Mouse (Mus musculus): ENCODE data around the gene Fbxo5. TPM values are rescaled to one million over a fixed set of nuclear protein-coding genes. Genes with fewer than 3 reads are reported as not detected.

The Fbxo5 gene
- polyA plus RNA-seq, 1 experiment from 2014 or later, result 10.1 TPM

DNA sequence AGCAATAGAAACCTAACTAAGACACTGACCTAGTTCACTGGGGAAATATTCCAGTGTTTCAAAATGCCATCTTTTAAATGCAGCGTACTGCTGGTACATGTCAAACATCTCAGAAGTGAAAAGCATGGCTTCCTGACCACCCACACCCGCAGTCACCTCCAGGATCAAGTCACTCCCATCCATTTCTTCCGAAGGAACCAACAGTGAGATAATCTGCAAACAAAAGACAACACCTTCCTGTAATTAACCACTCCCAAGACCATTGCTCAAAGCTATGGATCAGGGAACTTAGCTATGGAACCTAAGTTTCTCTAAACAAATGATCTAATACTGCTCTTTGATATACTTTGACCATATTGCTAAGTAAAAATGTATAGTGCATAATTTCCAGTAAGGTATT, 13.4 kb upstream of the Fbxo5 start:
- no peaks in the 10 kb centered on the region for H3K9me3 ChIP-seq (replicated peaks; ENCODE audit: control insufficient read depth, low read length, poor library complexity, severe bottlenecking)
- H3K9ac ChIP-seq (ENCODE audit: low read depth, low read length), result no peak overlapping the region
- ATAC-seq, result no peak
- H3K36me3 ChIP-seq (ENCODE audit: control insufficient read depth, insufficient read depth, low read length), result peaks cover 25% of the 10 kb centered on the region
- H3K4me2 ChIP-seq (ENCODE audit: low read length), result no peak overlapping the region
- H3K4me3 ChIP-seq (ENCODE audit: low read depth, low read length), result no peak overlapping the region
- H3K27ac ChIP-seq (ENCODE audit: low read length), result no peak overlapping the region
- WGBS, result 96% methylated on average over 3 of the region's 3 CpGs
- no peaks in the 10 kb centered on the region for H3K27me3 ChIP-seq (ENCODE audit: control insufficient read depth, insufficient read depth, low read depth, low read length)
- peaks cover 14% of the 10 kb centered on the region for H3K4me1 ChIP-seq (ENCODE audit: control insufficient read depth, insufficient read depth, low read length)

DNA sequence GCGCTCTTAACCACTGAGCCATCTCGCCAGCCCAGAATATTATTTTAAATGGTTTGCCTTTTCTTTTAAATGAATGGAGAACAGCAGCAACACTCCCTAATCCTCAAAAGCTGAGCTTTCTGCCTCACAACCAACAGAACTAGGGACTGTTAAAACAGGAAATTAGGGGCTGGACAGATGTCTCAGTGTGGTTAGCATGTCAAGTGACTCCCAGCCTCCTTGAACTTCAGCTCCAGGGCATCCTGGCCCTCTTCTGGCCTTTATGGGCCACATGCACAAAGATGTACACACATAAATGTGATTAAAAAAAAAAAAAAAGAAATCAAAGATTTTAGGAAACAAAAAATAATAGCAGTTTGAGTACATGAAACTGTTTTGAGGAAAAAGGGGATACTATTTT, 10.6 kb upstream of the Fbxo5 start:
- no peaks in the 10 kb centered on the region for H3K27me3 ChIP-seq (ENCODE audit: control insufficient read depth, insufficient read depth, low read depth, low read length)
- H3K4me3 ChIP-seq (ENCODE audit: low read depth, low read length), result no peak overlapping the region
- no peak for ATAC-seq
- H3K9me3 ChIP-seq (replicated peaks; ENCODE audit: control insufficient read depth, low read length, poor library complexity, severe bottlenecking), result no peaks in the 10 kb centered on the region
- WGBS, result 98% methylated on average over 2 of the region's 2 CpGs
- H3K4me2 ChIP-seq (ENCODE audit: low read length), result no peak overlapping the region
- no peaks in the 10 kb centered on the region for H3K4me1 ChIP-seq (ENCODE audit: control insufficient read depth, insufficient read depth, low read length)
- no peak overlapping the region for H3K9ac ChIP-seq (ENCODE audit: low read depth, low read length)
- no peak overlapping the region for H3K27ac ChIP-seq (ENCODE audit: low read length)
- peaks cover 39% of the 10 kb centered on the region for H3K36me3 ChIP-seq (ENCODE audit: control insufficient read depth, insufficient read depth, low read length)

DNA sequence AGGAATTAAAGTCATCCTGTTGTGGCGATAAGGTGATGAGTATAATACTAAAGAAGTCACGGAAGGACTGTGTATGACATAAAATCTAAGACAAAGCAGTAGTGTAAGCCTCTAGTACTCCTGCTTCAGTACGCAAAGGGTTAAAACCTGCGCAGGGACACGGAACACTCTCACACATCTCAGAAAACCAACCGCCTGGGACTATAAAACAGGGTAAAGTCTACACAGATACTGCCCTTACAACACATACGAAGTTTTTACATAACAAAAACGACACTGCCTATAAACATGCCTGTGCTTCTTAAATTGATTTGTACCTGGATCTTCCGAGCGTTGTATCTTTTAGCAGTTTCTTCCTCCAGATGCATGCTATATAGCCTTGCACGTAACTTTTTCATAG, 8.3 kb upstream of the Fbxo5 start:
- WGBS, result 95% methylated on average over 11 of the region's 11 CpGs
- no peak for ATAC-seq

DNA sequence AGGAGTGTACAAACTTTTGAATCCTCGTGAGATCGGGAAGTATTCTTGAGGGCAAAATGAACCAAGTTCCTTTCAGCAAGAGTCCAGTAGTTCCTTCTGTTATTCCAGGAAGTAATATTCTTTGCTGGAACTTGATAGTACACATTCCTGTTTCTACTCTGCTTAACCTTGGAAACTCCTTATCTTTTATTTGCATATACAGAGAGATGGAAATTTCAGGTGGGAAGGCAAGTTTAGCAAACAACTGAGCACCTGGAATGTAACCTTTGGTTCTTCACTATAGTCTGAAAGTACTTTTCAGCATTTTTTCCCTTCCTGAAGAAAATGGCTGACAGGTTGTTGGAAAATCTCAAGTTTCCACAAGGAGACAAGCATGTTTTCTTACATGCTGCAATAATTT, 2.3 kb upstream of the Fbxo5 start:
- Histone ChIP-seq H3K4me1 (ENCODE audit: control insufficient read depth, insufficient read depth, low read length) (peaks cover 18% of the 10 kb centered on the region), H3K4me2 (ENCODE audit: low read length) (no peak overlapping the region), H3K27ac (ENCODE audit: low read length) (no peak overlapping the region), H3K9me3 (replicated peaks; ENCODE audit: control insufficient read depth, low read length, poor library complexity, severe bottlenecking) (no peaks in the 10 kb centered on the region), H3K36me3 (ENCODE audit: control insufficient read depth, insufficient read depth, low read length) (peaks cover 10% of the 10 kb centered on the region), H3K27me3 (ENCODE audit: control insufficient read depth, insufficient read depth, low read depth, low read length) (no peaks in the 10 kb centered on the region), H3K4me3 (ENCODE audit: low read depth, low read length) (no peak overlapping the region), H3K9ac (ENCODE audit: low read depth, low read length) (no peak overlapping the region)
- WGBS, result 84% methylated on average over 2 of the region's 2 CpGs
- no peak for ATAC-seq

More for the DNA sequence above, 8.3 kb upstream of the Fbxo5 start:
- no peaks in the 10 kb centered on the region for H3K27me3 ChIP-seq (ENCODE audit: control insufficient read depth, insufficient read depth, low read depth, low read length)
- H3K4me1 ChIP-seq (ENCODE audit: control insufficient read depth, insufficient read depth, low read length), result no peaks in the 10 kb centered on the region
- H3K4me3 ChIP-seq (ENCODE audit: low read depth, low read length), result no peak overlapping the region
- H3K9me3 ChIP-seq (replicated peaks; ENCODE audit: control insufficient read depth, low read length, poor library complexity, severe bottlenecking), result no peaks in the 10 kb centered on the region
- peaks cover 35% of the 10 kb centered on the region for H3K36me3 ChIP-seq (ENCODE audit: control insufficient read depth, insufficient read depth, low read length)
- H3K27ac ChIP-seq (ENCODE audit: low read length), result no peak overlapping the region
- H3K9ac ChIP-seq (ENCODE audit: low read depth, low read length), result no peak overlapping the region
- no peak overlapping the region for H3K4me2 ChIP-seq (ENCODE audit: low read length)

DNA sequence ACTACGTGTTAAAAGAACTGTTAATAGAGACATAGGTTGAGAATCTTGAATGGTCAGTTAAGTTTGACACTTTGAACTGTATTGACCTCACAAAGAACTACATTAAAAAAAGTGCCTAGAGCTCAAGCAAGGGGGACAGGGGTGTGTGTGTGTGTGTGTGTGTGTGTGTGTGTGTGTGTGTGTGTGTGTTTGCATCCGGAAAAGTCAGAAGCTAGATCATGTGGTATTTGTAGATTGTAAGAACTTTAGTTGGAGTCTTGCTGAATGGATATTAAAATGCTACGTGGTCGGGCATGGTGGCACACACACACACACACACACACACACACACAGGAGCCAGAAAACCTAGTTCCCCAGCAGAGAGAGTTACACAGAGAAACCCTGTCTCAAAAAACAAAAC, 1.6 kb upstream of the Fbxo5 start:
- WGBS, result 73% methylated on average over 4 of the region's 4 CpGs
- Histone ChIP-seq H3K4me2 (ENCODE audit: low read length) (no peak overlapping the region), H3K4me3 (ENCODE audit: low read depth, low read length) (no peak overlapping the region), H3K9me3 (replicated peaks; ENCODE audit: control insufficient read depth, low read length, poor library complexity, severe bottlenecking) (no peaks in the 10 kb centered on the region), H3K4me1 (ENCODE audit: control insufficient read depth, insufficient read depth, low read length) (peaks cover 20% of the 10 kb centered on the region), H3K36me3 (ENCODE audit: control insufficient read depth, insufficient read depth, low read length) (peaks cover 6% of the 10 kb centered on the region), H3K27ac (ENCODE audit: low read length) (no peak overlapping the region), H3K27me3 (ENCODE audit: control insufficient read depth, insufficient read depth, low read depth, low read length) (no peaks in the 10 kb centered on the region), H3K9ac (ENCODE audit: low read depth, low read length) (no peak overlapping the region)
- ATAC-seq, result no peak

DNA sequence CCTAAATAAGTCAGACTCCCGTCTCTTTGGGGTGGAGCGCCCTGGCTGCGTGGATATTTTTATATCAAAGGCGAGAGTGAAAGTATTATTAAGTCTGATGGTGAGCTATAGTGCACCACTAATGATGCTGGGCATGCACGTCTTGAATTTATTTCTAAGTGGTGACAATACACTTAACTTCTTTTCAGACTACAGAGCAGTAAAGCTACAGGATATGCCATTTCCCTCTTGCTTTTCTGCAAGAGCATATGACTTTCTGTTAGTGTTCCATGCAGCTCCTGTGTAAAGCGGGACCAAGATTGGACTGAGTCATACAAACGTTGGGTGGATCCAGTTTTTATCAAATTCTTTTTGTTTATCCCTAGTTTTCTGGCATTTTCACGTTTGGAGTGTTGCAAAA, 1.0 kb upstream of the Fbxo5 start:
- Histone ChIP-seq H3K9me3 (replicated peaks; ENCODE audit: control insufficient read depth, low read length, poor library complexity, severe bottlenecking) (no peaks in the 10 kb centered on the region), H3K27ac (ENCODE audit: low read length) (peak overlapping the region; percentile 90), H3K4me2 (ENCODE audit: low read length) (peak overlapping the region; percentile 82), H3K4me1 (ENCODE audit: control insufficient read depth, insufficient read depth, low read length) (peaks cover 20% of the 10 kb centered on the region), H3K27me3 (ENCODE audit: control insufficient read depth, insufficient read depth, low read depth, low read length) (no peaks in the 10 kb centered on the region), H3K9ac (ENCODE audit: low read depth, low read length) (peak overlapping the region; percentile 64), H3K36me3 (ENCODE audit: control insufficient read depth, insufficient read depth, low read length) (peaks cover 5% of the 10 kb centered on the region), H3K4me3 (ENCODE audit: low read depth, low read length) (peak overlapping the region; percentile 69)
- ATAC-seq, result peak; percentile 3; the same call in 1 of the 2 replicates
- 13% methylated on average over 8 of the region's 8 CpGs for WGBS

DNA sequence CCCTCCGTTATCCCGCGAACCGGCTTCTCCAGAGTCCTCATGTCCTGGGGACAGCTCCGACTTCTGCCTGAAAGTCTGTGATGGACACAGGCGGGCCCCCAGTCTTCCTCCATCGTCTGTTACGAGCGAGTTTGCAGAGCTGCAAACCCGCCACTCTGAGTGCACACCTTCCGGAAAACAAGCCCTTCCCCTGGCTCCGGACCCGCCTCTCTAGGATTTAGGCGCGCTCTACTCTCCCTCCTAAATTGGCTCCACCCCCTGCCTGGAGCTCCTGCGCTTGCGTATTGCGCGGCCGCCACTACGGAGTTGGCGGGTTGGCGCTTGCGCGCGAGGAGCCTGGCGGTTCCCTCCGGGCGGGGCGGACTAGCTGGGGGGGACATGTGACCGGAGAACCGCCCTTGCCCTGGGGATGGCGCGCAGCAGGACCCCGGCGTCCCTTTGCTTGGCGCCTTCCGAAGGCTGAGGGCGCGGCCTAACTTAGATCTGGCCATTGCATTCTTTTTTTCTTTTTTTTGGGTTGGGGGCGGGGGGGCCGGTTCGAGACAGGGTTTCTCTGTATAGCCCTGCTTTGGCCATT, 419 bp upstream of the Fbxo5 start:
- peak; percentile 96 for ATAC-seq
- Histone ChIP-seq H3K4me2 (ENCODE audit: low read length) (peak overlapping the region; percentile 82), H3K9me3 (replicated peaks; ENCODE audit: control insufficient read depth, low read length, poor library complexity, severe bottlenecking) (no peaks in the 10 kb centered on the region), H3K4me1 (ENCODE audit: control insufficient read depth, insufficient read depth, low read length) (peaks cover 20% of the 10 kb centered on the region), H3K4me3 (ENCODE audit: low read depth, low read length) (peak overlapping the region; percentile 69), H3K27me3 (ENCODE audit: control insufficient read depth, insufficient read depth, low read depth, low read length) (no peaks in the 10 kb centered on the region), H3K9ac (ENCODE audit: low read depth, low read length) (peak overlapping the region; percentile 64), H3K36me3 (ENCODE audit: control insufficient read depth, insufficient read depth, low read length) (peaks cover 8% of the 10 kb centered on the region; the same call in 1 of the 2 replicates), H3K27ac (ENCODE audit: low read length) (peak overlapping the region; percentile 90)
- under 1% methylated on average over 43 of the region's 43 CpGs for WGBS

DNA sequence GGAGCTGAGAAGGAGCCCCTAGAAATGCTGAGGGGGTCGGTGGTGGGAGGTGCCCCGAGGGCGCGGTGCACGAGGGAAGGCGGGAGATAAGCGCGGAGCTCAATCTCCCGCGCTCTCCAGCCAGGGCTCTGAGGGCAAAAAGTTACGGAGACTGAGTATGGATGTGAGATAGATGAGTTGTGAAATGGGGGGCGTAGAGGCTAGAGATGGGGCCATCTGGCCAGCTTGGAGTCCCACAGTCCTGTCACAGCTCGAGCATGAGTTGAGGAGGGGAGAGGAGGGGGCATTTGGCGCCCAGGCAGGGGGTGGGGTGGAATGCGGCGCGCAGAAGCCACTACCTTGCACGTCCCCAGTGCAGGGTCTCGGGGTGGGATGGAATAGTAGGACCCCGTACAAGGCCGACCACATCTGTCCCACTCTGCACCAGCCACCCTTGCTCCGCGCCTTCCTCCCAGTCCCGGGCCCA, 676 bp downstream of the Fbxo5 start:
- H3K27me3 ChIP-seq (ENCODE audit: control insufficient read depth, insufficient read depth, low read depth, low read length), result no peaks in the 10 kb centered on the region
- no peaks in the 10 kb centered on the region for H3K9me3 ChIP-seq (replicated peaks; ENCODE audit: control insufficient read depth, low read length, poor library complexity, severe bottlenecking)
- under 1% methylated on average over 23 of the region's 24 CpGs for WGBS
- H3K27ac ChIP-seq (ENCODE audit: low read length), result no peak overlapping the region
- H3K36me3 ChIP-seq (ENCODE audit: control insufficient read depth, insufficient read depth, low read length), result peaks cover 12% of the 10 kb centered on the region; the same call in 1 of the 2 replicates
- H3K4me1 ChIP-seq (ENCODE audit: control insufficient read depth, insufficient read depth, low read length), result peaks cover 20% of the 10 kb centered on the region
- peak; percentile 54 for ATAC-seq
- no peak overlapping the region for H3K9ac ChIP-seq (ENCODE audit: low read depth, low read length)
- H3K4me2 ChIP-seq (ENCODE audit: low read length), result peak overlapping the region; percentile 82
- peak overlapping the region; percentile 69 for H3K4me3 ChIP-seq (ENCODE audit: low read depth, low read length)

DNA sequence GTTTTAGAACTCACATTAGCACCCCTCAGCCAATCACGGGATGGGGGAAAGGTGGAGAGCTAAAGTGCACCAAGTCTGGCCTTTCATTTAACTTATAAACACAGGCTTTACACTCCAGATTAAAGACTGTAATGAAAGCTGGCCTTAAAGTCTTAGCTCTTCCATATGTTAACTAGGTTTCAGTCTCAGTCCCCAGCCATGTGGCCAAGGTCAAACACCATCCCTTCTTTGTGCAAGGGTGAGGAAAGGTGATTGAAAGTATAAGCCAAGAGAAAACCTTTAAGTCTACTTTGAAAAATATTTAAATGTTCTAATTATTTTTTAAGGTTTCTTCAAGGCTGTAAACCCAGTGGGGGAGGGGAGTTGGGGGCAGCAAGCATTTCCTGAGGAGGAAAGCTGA, 1.7 kb downstream of the Fbxo5 start:
- no peaks in the 10 kb centered on the region for H3K27me3 ChIP-seq (ENCODE audit: control insufficient read depth, insufficient read depth, low read depth, low read length)
- H3K9ac ChIP-seq (ENCODE audit: low read depth, low read length), result no peak overlapping the region; the same call in 1 of the 2 replicates
- peaks cover 12% of the 10 kb centered on the region; the same call in 1 of the 2 replicates for H3K36me3 ChIP-seq (ENCODE audit: control insufficient read depth, insufficient read depth, low read length)
- H3K4me3 ChIP-seq (ENCODE audit: low read depth, low read length), result 0 out of 2 replicates have a peak overlapping the region, but pooled peaks have one; percentile 6
- peak overlapping the region; percentile 24 for H3K4me2 ChIP-seq (ENCODE audit: low read length)
- 0% methylated on average over 1 of the region's 1 CpGs for WGBS
- no peak overlapping the region for H3K27ac ChIP-seq (ENCODE audit: low read length)
- no peaks in the 10 kb centered on the region for H3K9me3 ChIP-seq (replicated peaks; ENCODE audit: control insufficient read depth, low read length, poor library complexity, severe bottlenecking)
- no peak for ATAC-seq
- H3K4me1 ChIP-seq (ENCODE audit: control insufficient read depth, insufficient read depth, low read length), result peaks cover 20% of the 10 kb centered on the region

Data from midbrain, embryonic 16.5 days (tissue).